Mouse (Mus musculus) MEL (cell line): ENCODE measurements around the gene Prdm16. TPM values are rescaled to one million over a fixed set of nuclear protein-coding genes. Genes with fewer than 3 reads are reported as not detected.

Experiments used
- DNase-seq: peaks from one replicate; pipeline ENCODE4 v3.0.0; 2011; ENCODE audit warnings: low read depth, low spot score
- H3K27ac ChIP-seq: 2 replicates; pipeline ENCODE4 v1.5.1; 2012; ENCODE audit warnings: low read depth, mild to moderate bottlenecking, control low read depth, low read length, moderate library complexity; ENCODE audit not compliant: control insufficient read depth
- H3K27me3 ChIP-seq, 2 experiments: fragments of 150-350 bp in 1 of 2; sonication (generic) in 1 of 2; 2 replicates each; pipeline ENCODE4 v1.6.1; 2012; ENCODE audit warnings: low read length in 2 of 2, mild to moderate bottlenecking in 2 of 2, improper control_type of control experiment in 1 of 2, moderate library complexity in 1 of 2; ENCODE audit not compliant: insufficient read depth in 2 of 2, control insufficient read depth in 1 of 2
- H3K36me3 ChIP-seq, 2 experiments: 2 replicates each; pipeline ENCODE4 v1.6.1; 2012 to 2014; ENCODE audit warnings: low read length in 2 of 2, improper control_type of control experiment in 1 of 2, inconsistent platforms in 1 of 2, mild to moderate bottlenecking in 1 of 2; ENCODE audit not compliant: insufficient read depth in 2 of 2, control insufficient read depth in 1 of 2
- H3K4me1 ChIP-seq, 2 experiments: fragments of 150-350 bp in 1 of 2; sonication (generic) in 1 of 2; 2 replicates each; pipeline ENCODE4 v1.6.1; 2012; ENCODE audit warnings: low read length in 2 of 2, improper control_type of control experiment in 1 of 2, mild to moderate bottlenecking in 1 of 2; ENCODE audit not compliant: insufficient read depth in 2 of 2, control insufficient read depth in 1 of 2
- H3K4me3 ChIP-seq, 2 experiments: fragments of 150-350 bp in 1 of 2; sonication (generic) in 1 of 2; 2 replicates each; pipeline ENCODE4 v1.5.1; 2012; ENCODE audit warnings: low read depth in 2 of 2, low read length in 2 of 2, mild to moderate bottlenecking in 2 of 2, moderate library complexity in 2 of 2, control low read depth in 1 of 2, improper control_type of control experiment in 1 of 2; ENCODE audit not compliant: control insufficient read depth in 1 of 2, insufficient read depth in 1 of 2
- H3K79me2 ChIP-seq: 2 replicates; pipeline ENCODE4 v1.6.1; 2012; ENCODE audit warnings: mild to moderate bottlenecking, low read length, moderate library complexity; ENCODE audit not compliant: control insufficient read depth, poor library complexity, insufficient read depth
- H3K9ac ChIP-seq: 2 replicates; pipeline ENCODE4 v1.6.1; 2012; ENCODE audit warnings: low read depth, mild to moderate bottlenecking, control low read depth, low read length, moderate library complexity; ENCODE audit not compliant: control insufficient read depth, poor library complexity, severe bottlenecking
- H3K9me3 ChIP-seq: fragments of 150-350 bp; sonication (generic); replicated peaks from 2 replicates; pipeline ENCODE4 v1.6.1; 2012; ENCODE audit warnings: mild to moderate bottlenecking, low read length, improper control_type of control experiment, moderate library complexity; ENCODE audit not compliant: insufficient read depth
- BHLHE40 ChIP-seq: IDR thresholded peaks from 2 replicates; pipeline ENCODE4 v1.6.1; 2012; ENCODE audit warnings: low read depth, mild to moderate bottlenecking, inconsistent platforms, low read length, improper control_type of control experiment, borderline replicate concordance
- CHD1 ChIP-seq: IDR thresholded peaks from 2 replicates; pipeline ENCODE4 v1.6.1; 2012; ENCODE audit warnings: low read depth, mild to moderate bottlenecking, inconsistent platforms, low read length, improper control_type of control experiment
- CHD2 ChIP-seq: IDR thresholded peaks from 2 replicates; pipeline ENCODE4 v1.6.1; 2011; ENCODE audit warnings: low read length, improper control_type of control experiment
- CTCF ChIP-seq, 3 experiments: IDR thresholded peaks in 2 of 3; conservative IDR thresholded peaks in 1 of 3; 2 replicates each; pipeline ENCODE4 v1.5.1; 2011 to 2012; ENCODE audit warnings: low read length in 3 of 3, low read depth in 2 of 3, mild to moderate bottlenecking in 2 of 3, improper control_type of control experiment in 1 of 3, inconsistent platforms in 1 of 3, mixed read lengths in 1 of 3, moderate library complexity in 1 of 3; ENCODE audit not compliant: control insufficient read depth in 1 of 3, insufficient read depth in 1 of 3, poor library complexity in 1 of 3, severe bottlenecking in 1 of 3
- ELF1 ChIP-seq: IDR thresholded peaks from 2 replicates; pipeline ENCODE4 v1.6.1; 2014; ENCODE audit warnings: low read depth, mild to moderate bottlenecking, inconsistent platforms, low read length, improper control_type of control experiment, moderate library complexity
- EP300 ChIP-seq, 2 experiments: IDR thresholded peaks; 2 replicates each; pipeline ENCODE4 v1.6.1; 2011; ENCODE audit warnings: improper control_type of control experiment in 2 of 2, low read length in 2 of 2, low read depth in 1 of 2, mild to moderate bottlenecking in 1 of 2
- ETS1 ChIP-seq: IDR thresholded peaks from 2 replicates; pipeline ENCODE4 v1.6.1; 2012; ENCODE audit warnings: low read depth, mild to moderate bottlenecking, inconsistent platforms, low read length, improper control_type of control experiment, moderate library complexity
- GATA1 ChIP-seq: IDR thresholded peaks from 2 replicates; pipeline ENCODE4 v1.6.1; 2011; ENCODE audit warnings: low read depth, low read length, improper control_type of control experiment
- HCFC1 ChIP-seq: IDR thresholded peaks from 2 replicates; pipeline ENCODE4 v1.6.1; 2012; ENCODE audit warnings: low read depth, mild to moderate bottlenecking, inconsistent platforms, low read length, improper control_type of control experiment, moderate library complexity
- KAT2A ChIP-seq: conservative IDR thresholded peaks from 2 replicates; pipeline ENCODE4 v1.6.1; 2012; ENCODE audit warnings: low read depth, low read length, improper control_type of control experiment, inconsistent platforms
- MAFK ChIP-seq: IDR thresholded peaks from 2 replicates; pipeline ENCODE4 v1.6.1; 2011; ENCODE audit warnings: low read depth, mild to moderate bottlenecking, low read length, improper control_type of control experiment, borderline replicate concordance
- MAX ChIP-seq: IDR thresholded peaks from 2 replicates; pipeline ENCODE4 v1.6.1; 2011; ENCODE audit warnings: low read length, improper control_type of control experiment
- MEF2A ChIP-seq: IDR thresholded peaks from 2 replicates; pipeline ENCODE4 v1.6.1; 2014; ENCODE audit warnings: low read depth, mild to moderate bottlenecking, inconsistent platforms, low read length, improper control_type of control experiment; ENCODE audit not compliant: poor library complexity, insufficient replicate concordance, severe bottlenecking; ENCODE audit errors: extremely low read depth
- MYB ChIP-seq: IDR thresholded peaks from 2 replicates; pipeline ENCODE4 v1.6.1; 2011; ENCODE audit warnings: mild to moderate bottlenecking, low read depth, low read length, improper control_type of control experiment
- MYC ChIP-seq: IDR thresholded peaks from 2 replicates; pipeline ENCODE4 v1.6.1; 2011; ENCODE audit warnings: low read depth, mild to moderate bottlenecking, low read length, improper control_type of control experiment, moderate library complexity
- NELFE ChIP-seq: IDR thresholded peaks from 2 replicates; pipeline ENCODE4 v1.6.1; 2011; ENCODE audit warnings: low read depth, low read length, improper control_type of control experiment
- NRF1 ChIP-seq: IDR thresholded peaks from 2 replicates; pipeline ENCODE4 v1.6.1; 2014; ENCODE audit warnings: low read depth, mild to moderate bottlenecking, inconsistent platforms, low read length, improper control_type of control experiment, moderate library complexity; ENCODE audit not compliant: poor library complexity, insufficient read depth, severe bottlenecking
- POLR2AphosphoS2 ChIP-seq: IDR thresholded peaks from 2 replicates; pipeline ENCODE4 v1.6.1; 2011; ENCODE audit warnings: low read length, improper control_type of control experiment
- POLR2AphosphoS5 ChIP-seq: IDR thresholded peaks from 2 replicates; pipeline ENCODE4 v1.6.1; 2012; ENCODE audit warnings: low read depth, borderline replicate concordance, mild to moderate bottlenecking, inconsistent platforms, low read length, moderate library complexity, mixed read lengths
- SMC3 ChIP-seq: IDR thresholded peaks from 2 replicates; pipeline ENCODE4 v1.6.1; 2011; ENCODE audit warnings: low read depth, low read length, improper control_type of control experiment
- TBP ChIP-seq: IDR thresholded peaks from 2 replicates; pipeline ENCODE4 v1.8.0; 2011; ENCODE audit warnings: low read depth, low read length, improper control_type of control experiment
- TCF12 ChIP-seq: IDR thresholded peaks from 2 replicates; pipeline ENCODE4 v1.6.1; 2014; ENCODE audit warnings: low read depth, mild to moderate bottlenecking, inconsistent platforms, low read length, improper control_type of control experiment, moderate library complexity
- USF1 ChIP-seq: IDR thresholded peaks from 2 replicates; pipeline ENCODE4 v1.6.1; 2014; ENCODE audit warnings: low read depth, mild to moderate bottlenecking, inconsistent platforms, low read length, improper control_type of control experiment, moderate library complexity
- ZC3H11A ChIP-seq: IDR thresholded peaks from 2 replicates; pipeline ENCODE4 v1.6.1; 2012; ENCODE audit warnings: low read depth, mild to moderate bottlenecking, inconsistent platforms, low read length, improper control_type of control experiment
- ZKSCAN1 ChIP-seq: IDR thresholded peaks from 2 replicates; pipeline ENCODE4 v1.6.1; 2012; ENCODE audit warnings: low read depth, mild to moderate bottlenecking, inconsistent platforms, low read length, improper control_type of control experiment, moderate library complexity
- ZMIZ1 ChIP-seq: IDR thresholded peaks from 2 replicates; pipeline ENCODE4 v1.6.1; 2012; ENCODE audit warnings: low read depth, mild to moderate bottlenecking, inconsistent platforms, low read length, improper control_type of control experiment, moderate library complexity
- polyA plus RNA-seq, 2 experiments: library from polyadenylated mRNA; stranded (reverse) in 1 of 2; unstranded in 1 of 2; fragments of >175 nt in 1 of 2; fragments of >200 nt in 1 of 2; gene quantifications; 2 replicates each; pipeline versions ENCODE4 v1.2.1 to v1.2.4; 2012; ENCODE audit warnings: low replicate concordance in 2 of 2, low read depth in 1 of 2; ENCODE audit not compliant: insufficient read length in 2 of 2, insufficient read depth in 1 of 2, missing spikeins in 1 of 2
- total RNA-seq: library from RNA; depleted of rRNA; stranded (reverse); fragments of 300-350 nt; gene quantifications from 2 replicates; pipeline ENCODE4 v1.2.3, GENCODE M21; 2012

Prdm16 gene
- total and polyA plus RNA-seq, 3 experiments: not detected

GRCm38 (mm10) chr4:154594116-154594760 lies 42.4 kb downstream of the Prdm16 start:
- H3K27me3 ChIP-seq: no peaks in the 10 kb centered on the region
- H3K4me3 ChIP-seq: no peak overlapping the region
- no peak overlapping the region for H3K9ac ChIP-seq
- no peaks in the 10 kb centered on the region for H3K36me3 ChIP-seq
- DNase-seq: no peak
- H3K4me1 ChIP-seq: no peaks in the 10 kb centered on the region
- H3K79me2 ChIP-seq: no peaks in the 10 kb centered on the region
- TF ChIP-seq ELF1: no peak
- no peak for TF ChIP-seq USF1
- TF ChIP-seq POLR2AphosphoS5: no peak
- TF ChIP-seq GATA1: no peak
- no peak for TF ChIP-seq SMC3
- no peak for TF ChIP-seq POLR2AphosphoS2
- no peak for TF ChIP-seq MAX
- no peak for TF ChIP-seq HCFC1
- TF ChIP-seq ZKSCAN1: no peak
- no peak for TF ChIP-seq BHLHE40
- no peak for TF ChIP-seq ZMIZ1
- TF ChIP-seq CTCF (IDR thresholded peaks at IDR 0.05 in 2 of 3, conservative IDR thresholded peaks at IDR 0.05 in 1 of 3; ENCODE audit: control insufficient read depth in 1 of 3, insufficient read depth in 1 of 3, low read depth in 2 of 3, low read length in 3 of 3, poor library complexity in 1 of 3, severe bottlenecking in 1 of 3): no peak
- TF ChIP-seq NELFE: no peak
- no peak for TF ChIP-seq MAFK
- TF ChIP-seq MEF2A: no peak
- TF ChIP-seq CHD1: no peak
- TF ChIP-seq CHD2: no peak
- TF ChIP-seq MYC: no peak
- no peak overlapping the region for H3K27ac ChIP-seq
- no peaks in the 10 kb centered on the region for H3K9me3 ChIP-seq

- Histone ChIP-seq H3K4me3 (no peak overlapping the region), H3K27me3 (no peaks in the 10 kb centered on the region), H3K9me3 (no peaks in the 10 kb centered on the region), H3K27ac (no peak overlapping the region), H3K36me3 (no peaks in the 10 kb centered on the region), H3K9ac (no peak overlapping the region), H3K4me1 (no peaks in the 10 kb centered on the region), H3K79me2 (no peaks in the 10 kb centered on the region)
- TF ChIP-seq MYC (no peak), NELFE (no peak), POLR2AphosphoS5 (no peak), KAT2A (no peak), ETS1 (no peak), TBP (no peak), NRF1 (no peak), ZMIZ1 (no peak), EP300 (IDR thresholded peaks at IDR 0.05; ENCODE audit: low read depth in 1 of 2, low read length in 2 of 2) (no peak), TCF12 (no peak), HCFC1 (no peak), USF1 (no peak), ELF1 (no peak), ZC3H11A (no peak), CHD1 (no peak), MYB (no peak), CHD2 (no peak), CTCF (IDR thresholded peaks at IDR 0.05 in 2 of 3, conservative IDR thresholded peaks at IDR 0.05 in 1 of 3; ENCODE audit: control insufficient read depth in 1 of 3, insufficient read depth in 1 of 3, low read depth in 2 of 3, low read length in 3 of 3, poor library complexity in 1 of 3, severe bottlenecking in 1 of 3) (no peak)
- no peak for DNase-seq
Observed at GRCm38 (mm10) chr4:154592562-154592961, 44.1 kb downstream of the Prdm16 start.
